Mouse (Mus musculus): ENCODE data around the gene Aldoc.

The Aldoc gene

GRCm38 (mm10) chr11:78332676-78333075 lies 9.9 kb downstream of the Aldoc start:
- no peak for DNase-seq (ENCODE audit: low spot score in 2 of 2)

- DNase-seq (ENCODE audit: low spot score in 2 of 2): no peak
These were observed 11.2 kb downstream of the Aldoc start for GRCm38 (mm10) chr11:78333992-78334391.

- no peak for DNase-seq (ENCODE audit: low spot score in 2 of 2)
These were observed 14.3 kb downstream of the Aldoc start for GRCm38 (mm10) chr11:78337040-78337439.

- no peak for DNase-seq (ENCODE audit: low spot score in 2 of 2)
These were observed 18.9 kb downstream of the Aldoc start for GRCm38 (mm10) chr11:78341702-78342101.

- DNase-seq (ENCODE audit: low spot score in 2 of 2): peak; percentile 62 to 76
These were observed 20.9 kb downstream of the Aldoc start, which contains the start of gene Unc119 for GRCm38 (mm10) chr11:78343381-78344327. Gene Unc119, plus strand, starts transcription at chr11:78343482.

GRCm38 (mm10) chr11:78344328-78344889 lies 21.6 kb downstream of the Aldoc start:
- no peak for DNase-seq (ENCODE audit: low spot score in 2 of 2)

GRCm38 (mm10) chr11:78344890-78345715 lies 22.3 kb downstream of the Aldoc start:
- peak in 1 of 2 experiments; percentile 71 for DNase-seq (ENCODE audit: low spot score in 2 of 2)

GRCm38 (mm10) chr11:78345801-78346200 lies 23.0 kb downstream of the Aldoc start:
- DNase-seq (ENCODE audit: low spot score in 2 of 2): no peak

- DNase-seq (ENCODE audit: low spot score in 2 of 2): peak in 1 of 2 experiments; percentile 2
These were observed 23.7 kb downstream of the Aldoc start for GRCm38 (mm10) chr11:78346326-78347069.

- DNase-seq (ENCODE audit: low spot score in 2 of 2): peak; percentile 58 to 64
These were observed 24.4 kb downstream of the Aldoc start for GRCm38 (mm10) chr11:78347070-78347754.

GRCm38 (mm10) chr11:78347908-78348307 lies 25.1 kb downstream of the Aldoc start:
- no peak for DNase-seq (ENCODE audit: low spot score in 2 of 2)

GRCm38 (mm10) chr11:78348474-78348873 lies 25.7 kb downstream of the Aldoc start:
- no peak for DNase-seq (ENCODE audit: low spot score in 2 of 2)

- DNase-seq (ENCODE audit: low spot score in 2 of 2): no peak
These were observed 26.9 kb downstream of the Aldoc start for GRCm38 (mm10) chr11:78349441-78350358.

- no peak for DNase-seq (ENCODE audit: low spot score in 2 of 2)
These were observed 30.3 kb downstream of the Aldoc start for GRCm38 (mm10) chr11:78353081-78353480.

GRCm38 (mm10) chr11:78354905-78355304 lies 32.1 kb downstream of the Aldoc start:
- DNase-seq (ENCODE audit: low spot score in 2 of 2): no peak

- peak in 1 of 2 experiments; percentile 58 for DNase-seq (ENCODE audit: low spot score in 2 of 2)
These were observed 32.9 kb downstream of the Aldoc start for GRCm38 (mm10) chr11:78355471-78356238.

- no peak for DNase-seq (ENCODE audit: low spot score in 2 of 2)
These were observed 35.7 kb downstream of the Aldoc start for GRCm38 (mm10) chr11:78358330-78359007.

- DNase-seq (ENCODE audit: low spot score in 2 of 2): peak; percentile 69 to 78
These were observed 37.5 kb downstream of the Aldoc start for GRCm38 (mm10) chr11:78360125-78360788.
